Mouse (Mus musculus) lung, adult 2 months (tissue): Measurements from ENCODE around the gene Garnl3.

Source experiments
- CTCF ChIP-seq: fragments of 200-500 bp; IDR thresholded peaks from 2 replicates; pipeline ENCODE4 v1.5.1; 2011; ENCODE audit warnings: mild to moderate bottlenecking, low read length, control low read depth; ENCODE audit not compliant: insufficient read depth
- POLR2A ChIP-seq: fragments of 200-500 bp; IDR thresholded peaks from 2 replicates; pipeline ENCODE4 v1.6.1; 2011; ENCODE audit warnings: low read depth, mild to moderate bottlenecking, control low read depth, low read length, borderline replicate concordance; ENCODE audit errors: extremely low read depth

DNA sequence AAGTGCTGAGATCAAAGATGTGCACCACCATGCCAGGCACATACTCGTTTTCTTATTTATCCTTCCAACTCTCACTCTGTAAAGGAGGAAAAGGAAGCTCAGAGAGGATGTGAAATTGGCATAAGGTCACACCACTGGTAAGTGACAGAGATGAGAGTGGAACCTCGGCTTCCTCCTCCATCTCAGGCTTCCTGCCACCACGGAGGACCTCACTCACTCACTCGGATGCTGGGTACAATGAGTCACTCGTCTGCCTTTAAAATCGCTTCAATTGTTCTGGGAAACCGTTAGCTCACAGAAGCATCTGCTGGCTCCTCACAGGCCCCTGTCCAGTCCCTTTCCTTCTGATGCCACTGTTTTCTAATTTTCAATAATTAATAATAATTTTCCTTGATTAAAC is 45.1 kb upstream of the Garnl3 start:
- TF ChIP-seq CTCF (no peak), POLR2A (no peak)
